Mouse (Mus musculus): ENCODE results near the gene Tmem59l. TPM values are rescaled to one million over a fixed set of nuclear protein-coding genes. Genes with fewer than 3 reads are reported as not detected.

Tmem59l gene
- polyA plus RNA-seq, 1 experiment, result 62.6 TPM

GRCm38 (mm10) chr8:70458462-70458861, 28.7 kb downstream of the Tmem59l start:
- H3K4me1 ChIP-seq (ENCODE audit: control insufficient read depth, insufficient read depth, low read length), result peaks cover 11% of the 10 kb centered on the region
- no peak overlapping the region for H3K27ac ChIP-seq (ENCODE audit: control insufficient read depth, insufficient read depth, low read depth, low read length)
- no peaks in the 10 kb centered on the region for H3K36me3 ChIP-seq (ENCODE audit: control insufficient read depth, insufficient read depth, low read length)
- no peak overlapping the region for H3K4me3 ChIP-seq (ENCODE audit: control insufficient read depth, low read depth, low read length)
- no peak for TF ChIP-seq POLR2A (IDR thresholded peaks at IDR 0.05; ENCODE audit: control insufficient read depth, low read depth, low read length)
- TF ChIP-seq CTCF (IDR thresholded peaks at IDR 0.05; ENCODE audit: control insufficient read depth, insufficient read depth, insufficient replicate concordance, low read depth, low read length), result no peak
- H3K27me3 ChIP-seq (ENCODE audit: control insufficient read depth, insufficient read depth, low read length), result no peaks in the 10 kb centered on the region

DNA sequence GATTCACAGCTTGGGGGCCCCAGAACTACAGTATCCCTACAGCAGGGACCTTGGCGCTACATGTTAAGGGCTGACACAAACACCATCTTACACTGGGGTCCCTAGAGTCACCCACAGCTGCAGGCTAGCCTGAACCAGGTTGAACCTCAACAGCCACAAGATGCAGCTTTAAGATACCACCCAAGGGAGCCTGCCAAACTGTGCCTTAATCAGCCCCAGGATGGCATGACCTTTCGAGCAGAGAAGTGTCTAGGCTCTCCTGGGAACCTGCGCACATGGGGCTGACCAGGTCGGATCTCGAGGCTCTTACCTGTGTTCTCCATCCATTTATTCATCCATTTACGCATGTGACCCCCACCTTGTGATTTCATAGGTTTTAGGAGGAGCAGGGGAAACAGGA, 29.3 kb downstream of the Tmem59l start:
- Histone ChIP-seq H3K4me3 (ENCODE audit: control insufficient read depth, low read depth, low read length) (no peak overlapping the region), H3K36me3 (ENCODE audit: control insufficient read depth, insufficient read depth, low read length) (no peaks in the 10 kb centered on the region), H3K4me1 (ENCODE audit: control insufficient read depth, insufficient read depth, low read length) (peaks cover 11% of the 10 kb centered on the region), H3K27me3 (ENCODE audit: control insufficient read depth, insufficient read depth, low read length) (no peaks in the 10 kb centered on the region), H3K27ac (ENCODE audit: control insufficient read depth, insufficient read depth, low read depth, low read length) (no peak overlapping the region)
- TF ChIP-seq CTCF (IDR thresholded peaks at IDR 0.05; ENCODE audit: control insufficient read depth, insufficient read depth, insufficient replicate concordance, low read depth, low read length) (no peak), POLR2A (IDR thresholded peaks at IDR 0.05; ENCODE audit: control insufficient read depth, low read depth, low read length) (no peak)

GRCm38 (mm10) chr8:70456996-70457395, 30.2 kb downstream of the Tmem59l start:
- H3K4me3 ChIP-seq (ENCODE audit: control insufficient read depth, low read depth, low read length), result no peak overlapping the region
- no peak for TF ChIP-seq POLR2A (IDR thresholded peaks at IDR 0.05; ENCODE audit: control insufficient read depth, low read depth, low read length)
- no peak for TF ChIP-seq CTCF (IDR thresholded peaks at IDR 0.05; ENCODE audit: control insufficient read depth, insufficient read depth, insufficient replicate concordance, low read depth, low read length)
- peaks cover 13% of the 10 kb centered on the region for H3K4me1 ChIP-seq (ENCODE audit: control insufficient read depth, insufficient read depth, low read length)
- H3K27ac ChIP-seq (ENCODE audit: control insufficient read depth, insufficient read depth, low read depth, low read length), result no peak overlapping the region
- H3K36me3 ChIP-seq (ENCODE audit: control insufficient read depth, insufficient read depth, low read length), result no peaks in the 10 kb centered on the region
- no peaks in the 10 kb centered on the region for H3K27me3 ChIP-seq (ENCODE audit: control insufficient read depth, insufficient read depth, low read length)

- Histone ChIP-seq H3K27ac (ENCODE audit: control insufficient read depth, insufficient read depth, low read depth, low read length) (no peak overlapping the region), H3K4me1 (ENCODE audit: control insufficient read depth, insufficient read depth, low read length) (peaks cover 14% of the 10 kb centered on the region), H3K36me3 (ENCODE audit: control insufficient read depth, insufficient read depth, low read length) (no peaks in the 10 kb centered on the region), H3K4me3 (ENCODE audit: control insufficient read depth, low read depth, low read length) (no peak overlapping the region), H3K27me3 (ENCODE audit: control insufficient read depth, insufficient read depth, low read length) (no peaks in the 10 kb centered on the region)
- TF ChIP-seq CTCF (IDR thresholded peaks at IDR 0.05; ENCODE audit: control insufficient read depth, insufficient read depth, insufficient replicate concordance, low read depth, low read length) (no peak), POLR2A (IDR thresholded peaks at IDR 0.05; ENCODE audit: control insufficient read depth, low read depth, low read length) (no peak)
Observed at GRCm38 (mm10) chr8:70453852-70454251, 33.3 kb downstream of the Tmem59l start.

DNA sequence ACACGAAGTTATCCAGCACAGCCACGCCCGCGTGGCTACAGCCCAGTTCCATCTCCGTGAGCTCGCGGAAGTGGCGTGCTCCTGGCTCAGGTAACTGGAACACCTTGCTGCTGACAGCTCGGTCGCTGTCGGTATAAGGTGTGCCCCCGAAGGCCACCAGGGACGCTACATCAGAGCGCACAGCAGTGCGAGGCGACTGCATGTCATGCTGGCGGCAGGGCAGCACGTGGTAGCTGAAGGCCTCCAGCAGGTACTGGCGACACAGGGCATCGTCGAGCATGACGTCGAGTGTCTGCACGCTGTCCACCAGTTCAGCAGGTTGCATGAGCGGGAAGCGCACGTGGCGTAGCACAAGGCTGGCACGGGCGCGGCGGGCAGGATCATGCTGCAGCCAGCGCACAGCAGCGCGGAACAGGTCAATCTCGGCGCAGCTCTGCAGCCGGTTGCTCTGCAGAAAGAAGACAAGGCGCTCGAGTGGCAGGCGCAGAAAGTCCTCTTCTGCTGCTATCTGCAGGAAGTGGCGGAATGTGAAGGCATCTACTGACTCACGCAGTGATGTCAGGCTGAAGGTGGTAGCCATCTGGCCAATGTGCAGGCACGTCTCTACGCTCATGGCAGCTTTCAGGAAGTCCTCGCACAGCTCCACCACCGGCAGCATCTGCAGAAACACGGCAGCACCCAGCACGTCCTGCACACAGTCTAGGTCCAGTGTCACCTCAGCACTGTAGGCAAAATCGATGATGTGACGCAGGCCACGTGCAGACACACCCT, 34.8 kb downstream of the Tmem59l start:
- Histone ChIP-seq H3K27ac (ENCODE audit: control insufficient read depth, insufficient read depth, low read depth, low read length) (no peak overlapping the region), H3K36me3 (ENCODE audit: control insufficient read depth, insufficient read depth, low read length) (no peaks in the 10 kb centered on the region), H3K4me1 (ENCODE audit: control insufficient read depth, insufficient read depth, low read length) (peaks cover 24% of the 10 kb centered on the region), H3K4me3 (ENCODE audit: control insufficient read depth, low read depth, low read length) (peak overlapping the region; percentile 12), H3K27me3 (ENCODE audit: control insufficient read depth, insufficient read depth, low read length) (no peaks in the 10 kb centered on the region)
- TF ChIP-seq POLR2A (IDR thresholded peaks at IDR 0.05; ENCODE audit: control insufficient read depth, low read depth, low read length), result peak; percentile 19; the same call in 1 of the 2 replicates
- no peak for TF ChIP-seq CTCF (IDR thresholded peaks at IDR 0.05; ENCODE audit: control insufficient read depth, insufficient read depth, insufficient replicate concordance, low read depth, low read length)

DNA sequence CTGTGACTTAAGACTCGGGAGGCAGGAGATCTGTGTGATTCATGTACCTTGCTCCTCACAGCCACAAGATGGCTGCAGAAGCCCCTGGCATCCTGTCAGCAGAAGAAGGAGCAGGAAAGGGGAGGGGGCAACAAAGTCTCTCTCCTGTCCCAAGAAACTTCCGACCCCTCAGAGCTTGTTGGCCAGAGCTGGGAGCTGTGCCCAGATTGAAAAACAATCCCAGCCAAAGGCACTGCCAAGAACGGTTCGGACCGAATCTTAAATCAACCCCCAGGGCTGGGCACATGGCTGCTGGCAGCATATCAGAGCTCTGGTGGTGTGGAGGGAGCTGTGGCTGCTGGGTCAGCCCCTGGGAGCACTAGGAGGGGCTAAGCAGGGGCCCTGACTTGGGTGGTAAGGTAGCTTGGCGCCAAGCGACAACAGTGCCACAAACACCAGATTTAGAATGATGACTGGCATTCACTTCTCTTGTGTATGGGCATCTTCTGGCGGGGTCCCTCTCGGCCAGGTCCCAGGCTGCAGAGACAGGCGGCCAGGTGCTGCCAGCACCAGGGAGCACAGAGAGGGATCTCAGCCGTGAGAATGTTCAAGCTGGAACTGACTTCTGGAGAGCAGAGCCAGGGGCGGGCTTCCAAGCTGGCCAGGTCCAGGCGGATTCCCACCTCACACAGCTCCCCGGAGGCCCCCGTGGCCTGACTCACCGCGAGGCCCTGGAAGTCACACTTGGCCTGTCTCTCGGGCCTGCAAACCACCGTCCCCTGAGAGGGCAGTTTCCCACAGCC, 39.3 kb downstream of the Tmem59l start:
- Histone ChIP-seq H3K36me3 (ENCODE audit: control insufficient read depth, insufficient read depth, low read length) (no peaks in the 10 kb centered on the region), H3K27me3 (ENCODE audit: control insufficient read depth, insufficient read depth, low read length) (no peaks in the 10 kb centered on the region), H3K4me3 (ENCODE audit: control insufficient read depth, low read depth, low read length) (no peak overlapping the region), H3K4me1 (ENCODE audit: control insufficient read depth, insufficient read depth, low read length) (peaks cover 24% of the 10 kb centered on the region), H3K27ac (ENCODE audit: control insufficient read depth, insufficient read depth, low read depth, low read length) (peak overlapping the region; percentile 47; the same call in 1 of the 2 replicates)
- no peak for TF ChIP-seq CTCF (IDR thresholded peaks at IDR 0.05; ENCODE audit: control insufficient read depth, insufficient read depth, insufficient replicate concordance, low read depth, low read length)
- TF ChIP-seq POLR2A (IDR thresholded peaks at IDR 0.05; ENCODE audit: control insufficient read depth, low read depth, low read length), result no peak

DNA sequence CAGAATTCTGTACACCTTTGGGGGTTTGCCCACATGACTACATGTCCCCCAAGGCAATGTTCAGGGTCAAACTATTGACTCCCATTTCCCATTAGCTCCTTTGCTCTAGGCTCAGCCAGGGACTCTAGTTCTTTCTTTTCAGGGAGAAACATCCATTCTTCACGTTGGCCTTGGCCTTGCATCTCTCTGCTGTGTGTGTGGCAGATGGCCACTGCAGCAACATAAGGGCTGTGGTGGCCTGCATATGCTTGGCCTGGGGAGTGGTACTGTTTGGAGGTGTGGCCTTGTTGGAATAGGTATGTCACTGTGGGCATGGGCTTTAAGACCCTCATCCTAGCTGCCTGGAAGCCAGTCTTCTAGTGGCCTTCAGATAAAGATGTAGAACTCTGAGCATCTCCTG, 41.2 kb downstream of the Tmem59l start:
- TF ChIP-seq CTCF (IDR thresholded peaks at IDR 0.05; ENCODE audit: control insufficient read depth, insufficient read depth, insufficient replicate concordance, low read depth, low read length) (no peak), POLR2A (IDR thresholded peaks at IDR 0.05; ENCODE audit: control insufficient read depth, low read depth, low read length) (no peak)
- no peaks in the 10 kb centered on the region for H3K27me3 ChIP-seq (ENCODE audit: control insufficient read depth, insufficient read depth, low read length)
- H3K4me1 ChIP-seq (ENCODE audit: control insufficient read depth, insufficient read depth, low read length), result peaks cover 10% of the 10 kb centered on the region
- H3K4me3 ChIP-seq (ENCODE audit: control insufficient read depth, low read depth, low read length), result no peak overlapping the region
- no peak overlapping the region for H3K27ac ChIP-seq (ENCODE audit: control insufficient read depth, insufficient read depth, low read depth, low read length)
- no peaks in the 10 kb centered on the region for H3K36me3 ChIP-seq (ENCODE audit: control insufficient read depth, insufficient read depth, low read length)

Data from testis, adult 2 months (tissue).